Mouse (Mus musculus) cerebellum, adult 8-10 months (tissue): Measurements from ENCODE around the gene Adamts7.

Experiments
- DNase-seq: peaks from one replicate; pipeline ENCODE4 v3.0.0; 2022

Gene Adamts7

DNA sequence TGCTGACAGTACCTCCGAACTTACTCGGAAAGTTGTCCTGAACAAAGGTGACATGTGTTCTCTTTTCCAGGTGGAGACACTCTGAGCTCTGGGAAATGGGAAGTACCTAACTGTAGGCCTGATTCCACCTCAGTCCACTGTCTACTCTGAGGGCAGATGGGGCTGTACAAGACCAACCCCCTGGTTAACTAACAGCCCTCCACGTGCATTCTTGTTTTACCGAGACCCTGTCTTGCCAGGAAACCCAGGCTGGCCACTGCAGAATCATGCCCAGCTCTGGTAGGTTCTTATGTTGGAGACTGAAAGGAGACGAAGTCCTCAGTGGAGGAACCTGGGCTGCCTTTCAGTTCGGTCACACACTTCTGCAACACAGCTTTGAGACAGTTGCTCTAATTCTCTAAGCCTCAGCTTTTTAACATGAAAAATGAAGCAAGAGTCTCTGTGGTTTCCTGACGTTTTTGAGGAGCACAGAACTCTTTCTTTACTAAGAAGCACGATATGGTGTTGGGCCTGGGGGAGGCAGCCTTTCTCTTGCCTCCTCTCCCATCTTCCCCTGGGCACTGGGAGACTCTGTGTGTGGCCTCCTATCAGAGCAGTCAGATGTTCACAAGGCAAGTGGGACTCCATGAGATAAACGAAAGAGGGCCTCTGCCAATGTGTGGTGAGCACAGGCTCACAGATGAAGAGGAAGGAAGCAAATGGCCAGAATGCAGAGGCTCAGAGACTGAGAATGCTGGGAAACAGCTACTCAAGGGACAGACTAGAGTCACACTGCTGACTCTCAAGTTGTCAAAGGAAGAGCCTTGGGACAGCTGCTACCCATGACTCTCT is 74.6 kb downstream of the Adamts7 start:
- no peak for DNase-seq

DNA sequence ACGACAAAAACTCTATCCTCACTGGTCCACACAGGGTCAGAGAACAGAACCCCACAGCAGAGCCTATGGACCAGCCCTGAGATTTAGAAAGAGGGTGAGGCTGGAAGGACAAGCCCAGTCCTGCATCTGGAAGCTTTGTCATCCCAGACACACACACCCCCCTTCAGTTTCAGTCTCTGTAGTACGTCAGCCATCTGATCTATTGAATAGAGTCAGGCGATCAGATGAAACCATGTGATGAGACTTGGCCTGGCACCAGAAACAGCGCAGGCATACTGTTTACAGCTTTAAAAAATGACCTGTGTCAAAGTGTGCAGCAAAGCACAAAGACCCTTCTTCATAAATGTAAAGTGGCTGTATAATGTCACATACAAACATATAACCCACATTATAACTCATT is 77.7 kb downstream of the Adamts7 start:
- DNase-seq, result no peak

DNA sequence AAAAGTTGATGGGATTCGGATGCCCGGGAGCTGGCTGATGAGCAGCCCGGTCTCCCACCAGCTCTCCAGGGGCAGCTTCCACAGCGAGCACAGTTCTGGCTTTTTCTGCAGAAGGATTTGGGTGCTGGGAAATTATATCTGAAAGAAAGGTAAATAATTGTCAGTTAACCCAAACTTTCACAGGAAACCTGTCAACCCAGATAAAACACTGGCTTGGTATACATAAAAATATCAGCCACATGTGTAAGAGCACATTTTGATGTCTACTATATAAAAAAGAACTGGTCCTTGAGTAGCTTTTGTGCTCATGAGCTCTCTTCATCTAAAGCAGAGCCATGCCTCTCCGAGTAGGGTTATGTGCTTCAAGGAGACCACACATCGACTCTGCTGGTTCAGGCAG is 78.2 kb downstream of the Adamts7 start:
- no peak for DNase-seq

DNA sequence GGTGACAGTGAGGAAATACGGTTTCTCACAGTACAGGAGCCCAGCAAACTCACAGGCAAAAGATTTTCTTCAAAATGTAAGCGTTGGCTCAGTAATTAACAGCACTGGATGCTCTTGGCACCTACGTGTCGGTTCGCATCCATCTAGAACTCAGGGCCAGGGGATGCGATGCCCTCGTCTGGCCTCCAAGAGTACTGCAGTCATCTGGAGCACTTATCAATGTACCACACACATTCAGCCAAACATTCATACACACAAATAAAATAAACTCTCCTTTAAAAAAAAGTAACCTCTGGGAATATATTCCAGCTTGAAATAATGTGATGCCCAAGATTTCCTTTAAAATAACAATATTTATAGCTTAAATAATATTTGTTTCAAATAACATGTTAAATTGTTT is 78.7 kb downstream of the Adamts7 start:
- DNase-seq, result no peak

DNA sequence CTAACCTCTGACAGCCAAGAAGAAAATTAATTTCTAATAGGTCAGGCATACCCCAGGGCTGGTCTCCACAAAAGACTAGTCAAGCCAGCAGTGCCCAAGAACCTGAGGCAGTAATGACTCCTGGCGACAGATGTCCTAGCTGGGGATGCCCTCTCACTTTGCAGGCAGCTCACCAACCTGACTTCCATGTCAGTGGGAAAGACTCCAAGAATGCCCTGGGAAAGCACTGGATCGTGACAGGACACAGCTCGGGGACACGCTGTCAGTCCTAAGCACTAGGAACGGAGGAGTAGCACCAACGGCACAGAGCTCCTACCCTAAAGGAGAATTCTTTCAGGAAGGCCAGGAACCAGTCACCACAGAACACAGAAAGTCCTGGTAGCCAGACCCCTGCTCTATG is 79.4 kb downstream of the Adamts7 start:
- no peak for DNase-seq

DNA sequence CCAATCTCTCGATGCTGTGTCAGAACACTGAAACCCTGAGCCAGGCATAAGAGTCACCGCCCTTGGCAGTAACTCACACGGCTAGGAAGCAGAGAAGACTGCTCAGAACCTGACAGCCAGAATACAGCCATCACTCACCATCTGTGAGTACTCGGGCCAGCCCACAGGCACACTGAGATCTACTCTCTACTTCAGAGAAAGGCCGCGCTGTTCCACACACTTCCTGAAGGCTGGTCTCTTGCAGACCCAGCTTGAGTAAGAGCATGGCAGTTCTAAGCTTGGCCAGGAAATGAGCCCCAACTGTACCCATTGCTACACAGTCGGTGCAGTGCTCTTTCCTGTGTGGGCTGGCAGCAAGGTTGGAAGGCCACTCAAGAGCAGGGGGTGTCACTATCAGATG is 80.0 kb downstream of the Adamts7 start:
- DNase-seq, result no peak

DNA sequence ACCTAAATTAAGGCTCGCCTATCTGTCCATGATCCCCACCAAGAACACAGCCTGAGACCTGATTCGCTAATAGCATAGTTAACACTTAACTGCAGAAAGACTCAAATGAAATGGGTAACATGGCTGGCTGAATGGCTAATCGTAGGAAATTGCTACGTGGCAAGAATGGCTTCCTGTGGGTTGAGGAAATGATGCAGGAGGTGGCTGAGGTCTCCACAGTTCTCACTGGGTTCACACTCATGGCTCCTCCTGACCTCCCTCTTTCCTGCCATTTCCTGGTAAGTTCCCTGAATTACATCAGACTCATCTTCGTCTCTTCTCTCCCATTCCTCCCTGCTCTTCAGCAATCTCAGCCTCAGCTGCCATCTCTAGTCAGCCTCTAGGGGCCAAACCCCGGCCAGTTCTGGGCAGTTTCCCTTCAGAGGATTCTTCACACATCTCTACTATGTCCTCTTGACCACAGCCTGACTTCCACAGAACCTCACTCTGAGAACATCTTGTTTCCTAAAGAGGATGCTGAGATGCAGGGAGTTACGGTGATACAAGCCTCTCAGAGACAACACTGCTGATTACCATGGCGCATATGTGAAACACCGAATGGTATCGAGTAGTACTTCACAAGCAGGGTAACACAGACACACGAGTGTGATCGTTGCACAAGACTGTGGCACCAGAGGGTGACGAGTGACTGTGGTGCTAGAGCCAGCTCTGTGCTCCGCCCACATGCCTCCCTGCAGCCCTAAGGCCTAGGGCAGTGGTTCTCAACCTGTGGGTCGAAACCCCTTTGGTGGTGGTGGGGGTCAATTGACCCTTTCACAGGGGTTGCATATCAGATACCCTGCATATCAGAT is 81.7 kb downstream of the Adamts7 start:
- no peak for DNase-seq

DNA sequence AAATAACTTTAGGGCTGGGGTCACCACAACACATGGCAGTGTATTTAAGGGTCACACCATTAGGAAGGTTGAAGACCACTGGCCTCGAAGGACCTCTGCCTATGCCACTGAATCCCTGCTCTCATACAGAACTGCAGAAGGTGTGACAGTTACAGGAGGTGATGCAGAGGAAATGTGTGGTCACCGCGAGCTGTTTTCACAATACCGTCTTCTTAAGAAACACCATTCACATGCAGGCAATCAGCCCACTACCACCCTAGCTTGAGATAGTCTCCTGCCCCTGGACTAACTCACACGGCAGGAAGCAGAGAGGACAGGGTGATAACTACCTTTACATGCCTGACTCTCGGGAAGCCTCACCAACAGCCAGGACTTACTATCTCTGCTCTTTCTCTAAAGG is 82.3 kb downstream of the Adamts7 start:
- DNase-seq, result no peak

DNA sequence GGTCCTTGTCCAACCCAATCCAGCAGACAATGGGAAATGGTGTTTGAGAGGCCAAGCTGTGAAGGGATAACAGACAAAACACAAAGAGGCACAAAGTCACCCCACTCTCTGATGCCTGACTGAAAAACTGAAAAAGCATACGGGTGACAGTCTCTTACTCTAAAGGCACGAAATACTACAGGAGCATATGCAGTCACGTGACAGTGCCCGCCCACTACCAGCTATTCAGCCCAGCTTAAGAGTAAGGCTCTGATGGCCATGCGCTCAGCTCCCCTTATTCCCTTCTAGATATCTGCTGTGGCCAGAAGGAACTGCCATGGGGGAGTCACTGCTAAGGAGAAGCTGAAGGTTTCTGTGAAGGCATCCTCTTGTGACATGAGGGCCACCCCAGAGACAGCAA is 82.9 kb downstream of the Adamts7 start:
- DNase-seq, result no peak

DNA sequence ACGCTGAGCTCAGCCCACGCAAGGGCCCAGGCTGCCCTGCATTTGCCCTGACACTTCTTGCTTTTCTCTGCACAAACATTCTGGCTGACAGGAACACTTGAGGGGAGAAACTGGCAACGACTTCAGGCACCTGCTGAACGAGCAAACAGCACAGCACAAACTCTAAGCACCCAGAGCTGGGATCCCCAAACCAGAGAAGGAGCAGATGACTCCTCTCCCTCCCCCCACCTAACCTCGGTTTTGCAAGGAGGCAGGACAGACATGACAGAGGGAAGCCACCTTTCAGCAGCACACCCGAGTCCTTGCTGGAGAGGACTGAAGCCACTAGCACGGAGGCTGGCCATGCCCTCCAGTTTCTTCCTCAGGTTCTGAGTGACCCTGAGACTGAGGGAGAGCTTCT is 84.4 kb downstream of the Adamts7 start:
- DNase-seq, result no peak

DNA sequence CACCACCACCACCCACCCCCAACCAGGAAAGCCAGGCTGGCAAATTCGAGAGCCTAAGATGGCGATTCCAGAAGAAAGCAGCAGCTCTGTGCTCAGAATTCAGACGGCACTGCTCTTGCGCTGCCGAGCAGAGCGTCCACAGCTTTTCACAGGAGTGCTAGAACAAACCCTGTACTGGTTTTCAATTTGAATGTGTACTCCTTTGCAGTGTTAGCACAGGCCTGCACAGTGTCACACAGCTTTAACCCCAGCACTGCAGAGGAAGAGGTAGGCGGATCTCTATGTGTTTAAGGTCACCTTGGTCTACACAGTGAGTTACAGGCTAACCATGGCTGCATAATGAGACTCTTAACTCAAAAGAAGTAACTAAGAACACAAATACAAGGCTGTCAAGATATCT is 85.5 kb downstream of the Adamts7 start:
- no peak for DNase-seq

DNA sequence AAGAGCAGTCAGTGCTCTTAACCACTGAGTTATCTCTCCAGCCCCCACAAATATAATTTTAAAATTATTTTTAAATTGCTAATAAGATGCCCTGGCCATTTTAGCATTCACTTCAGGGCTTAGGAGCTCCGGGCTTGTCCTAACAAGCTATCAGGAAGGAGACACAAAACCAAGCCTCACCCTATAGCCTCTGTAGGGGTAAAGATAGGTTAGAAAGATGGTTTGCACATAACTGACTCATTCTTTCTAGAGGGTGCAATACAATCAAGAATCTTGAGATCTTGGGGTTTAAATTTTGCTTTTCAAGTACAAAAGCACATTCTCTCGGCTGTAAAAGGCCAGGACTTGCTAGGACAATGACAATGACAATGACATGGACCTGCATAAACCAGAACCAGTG is 86.2 kb downstream of the Adamts7 start:
- no peak for DNase-seq

DNA sequence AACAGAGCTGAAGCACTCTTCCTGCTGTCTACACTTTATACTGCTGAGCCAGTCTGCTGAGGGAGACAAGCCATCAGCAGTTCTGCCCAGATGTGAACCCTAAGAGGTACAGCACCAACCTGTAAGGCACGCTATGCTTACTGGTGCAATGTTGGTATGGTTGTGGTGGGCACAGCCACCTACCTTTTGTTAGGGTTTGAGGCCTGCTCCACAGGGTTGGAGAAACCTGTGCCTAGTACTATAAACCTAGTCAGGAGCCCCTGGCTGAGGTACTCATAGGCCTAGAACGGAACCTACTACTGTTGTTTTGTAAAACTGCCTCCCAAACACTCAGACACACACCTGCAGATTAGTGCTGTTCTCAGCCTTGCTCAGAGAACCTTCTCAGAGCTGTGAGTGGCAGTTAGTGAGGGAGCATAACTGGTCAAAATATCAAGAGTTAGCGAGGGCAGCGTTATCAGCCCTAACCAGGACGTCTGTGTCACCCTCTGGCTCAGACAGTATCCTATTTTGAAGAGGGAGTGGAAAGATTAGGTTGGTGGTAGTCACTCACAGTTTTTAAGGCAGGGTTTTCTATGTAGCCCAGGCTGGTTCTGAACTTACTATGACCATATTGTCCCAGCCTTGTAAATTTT is 87.4 kb downstream of the Adamts7 start:
- DNase-seq, result no peak

DNA sequence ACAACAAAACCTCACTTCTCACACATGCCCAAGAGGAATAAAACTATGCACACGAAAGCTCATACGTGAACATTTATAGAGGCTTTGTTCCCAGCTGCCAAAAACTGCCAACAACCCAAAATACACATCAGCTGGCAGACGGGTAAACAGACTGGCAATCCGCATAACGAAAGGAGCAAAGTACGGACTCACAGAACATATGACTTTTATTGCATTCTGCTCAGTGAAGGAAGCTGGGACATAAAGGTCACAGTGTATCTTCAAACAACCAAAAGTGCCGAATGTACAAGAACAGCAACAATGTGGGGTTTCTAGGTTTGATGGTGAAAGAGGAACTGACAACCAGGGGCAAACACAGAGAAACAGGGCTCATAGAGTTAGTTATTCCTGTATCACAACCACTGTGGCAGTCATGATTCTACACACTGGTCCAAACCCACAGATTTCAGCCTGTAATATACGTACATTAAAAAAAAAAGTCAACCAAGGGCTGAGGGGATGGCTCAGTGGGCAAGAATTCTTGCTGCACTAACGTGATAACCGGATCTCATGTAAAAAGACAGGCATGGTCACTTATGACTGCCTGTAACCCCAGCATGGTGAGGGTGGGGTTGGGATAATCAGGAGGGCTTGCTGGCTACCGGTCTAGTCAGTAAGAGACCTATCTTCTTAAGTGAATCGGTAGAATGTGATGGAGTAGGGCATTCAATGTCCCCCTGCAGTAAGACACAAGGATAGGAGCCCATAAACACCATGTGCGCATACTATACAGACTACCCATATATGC is 88.3 kb downstream of the Adamts7 start:
- no peak for DNase-seq

DNA sequence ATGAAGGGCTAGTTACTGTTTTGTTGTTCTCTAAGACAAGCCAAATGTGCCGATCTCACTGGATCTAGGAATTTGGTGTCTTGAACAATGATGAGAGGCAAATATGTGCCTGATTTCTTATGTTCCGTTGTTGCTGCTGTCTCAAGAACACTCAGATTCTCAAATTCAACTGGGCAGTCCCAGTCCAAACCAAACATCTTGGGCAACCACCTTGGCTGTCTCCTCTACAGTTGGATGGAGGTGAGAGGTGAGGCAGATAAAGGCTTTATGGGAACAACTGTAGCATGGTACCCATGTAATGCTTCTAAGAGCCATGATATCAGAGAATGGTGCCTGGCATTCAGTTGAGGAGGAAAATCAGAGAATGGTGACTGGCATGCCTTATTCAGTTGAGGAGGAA is 90.3 kb downstream of the Adamts7 start:
- DNase-seq, result no peak

DNA sequence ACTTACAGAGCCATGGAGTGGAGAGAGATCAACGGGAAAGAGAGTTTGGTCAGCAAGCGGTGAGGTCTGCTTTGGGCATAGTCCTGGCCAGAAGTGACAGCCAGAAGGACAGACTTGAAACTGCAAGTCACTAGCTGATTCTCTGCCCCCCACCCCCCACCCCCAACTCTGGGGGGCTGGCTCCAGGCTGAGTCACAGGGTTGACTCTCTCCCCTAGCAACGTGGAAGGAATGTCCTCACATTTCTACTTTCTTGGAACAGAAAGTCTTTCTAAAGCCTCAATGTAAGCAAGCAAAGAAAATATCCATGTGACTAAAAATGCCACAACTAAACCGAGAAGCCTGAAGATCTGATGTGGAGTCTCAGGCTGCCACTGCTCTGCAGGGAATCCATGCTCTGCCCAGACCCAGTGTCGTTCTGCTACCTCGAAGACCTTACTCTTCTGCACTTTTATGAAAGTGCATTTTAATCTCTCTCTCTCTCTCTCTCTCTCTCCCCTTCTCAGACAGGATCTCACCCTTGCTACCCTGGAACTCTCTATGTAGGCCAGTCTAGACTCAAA is 93.1 kb downstream of the Adamts7 start:
- DNase-seq, result no peak

DNA sequence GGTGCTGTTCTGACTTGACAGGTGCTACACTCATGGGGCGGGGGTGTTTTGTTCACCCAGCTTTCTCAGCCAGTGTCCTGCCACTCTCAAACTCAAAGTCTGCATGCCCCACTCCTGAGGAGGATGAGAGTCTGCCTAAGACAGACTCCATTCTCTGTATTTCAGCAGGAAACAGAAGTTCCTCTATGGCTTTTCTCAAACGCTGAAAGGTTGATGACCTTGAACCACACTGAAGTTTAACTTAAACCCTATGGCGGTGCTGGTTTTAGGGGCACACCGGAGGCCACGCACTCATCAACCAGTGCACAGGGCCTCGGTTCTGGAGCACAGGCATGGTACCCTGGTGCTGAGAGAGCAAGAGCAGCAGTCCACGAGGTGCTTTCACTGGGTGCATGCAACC is 94.4 kb downstream of the Adamts7 start:
- no peak for DNase-seq
